Mouse (Mus musculus) left cerebral cortex, adult 9 months (tissue): ENCODE measurements around the gene Castor2.

Experiments used
- DNase-seq, 2 experiments: peaks; one replicate each; pipeline ENCODE4 v3.0.0; 2022; ENCODE audit warnings: low spot score in 2 of 2

The Castor2 gene

GRCm38 (mm10) chr5:134101883-134102282 is 2.4 kb downstream of the Castor2 start:
- DNase-seq = no peak

GRCm38 (mm10) chr5:134102720-134103119 is 3.2 kb downstream of the Castor2 start:
- no peak for DNase-seq

GRCm38 (mm10) chr5:134105829-134106228 is 6.3 kb downstream of the Castor2 start:
- no peak for DNase-seq

- no peak for DNase-seq
These were observed 15.5 kb downstream of the Castor2 start for GRCm38 (mm10) chr5:134114981-134115380.

- DNase-seq = no peak
These were observed 16.2 kb downstream of the Castor2 start for GRCm38 (mm10) chr5:134115639-134116259.

GRCm38 (mm10) chr5:134118798-134119407 is 19.4 kb downstream of the Castor2 start:
- no peak for DNase-seq

GRCm38 (mm10) chr5:134119481-134120120 is 20.1 kb downstream of the Castor2 start:
- no peak for DNase-seq

GRCm38 (mm10) chr5:134120135-134120534 is 20.6 kb downstream of the Castor2 start:
- DNase-seq = no peak

- DNase-seq = no peak
These were observed 21.8 kb downstream of the Castor2 start for GRCm38 (mm10) chr5:134121138-134121892.

GRCm38 (mm10) chr5:134121893-134122259 is 22.4 kb downstream of the Castor2 start:
- no peak for DNase-seq

- DNase-seq = no peak
These were observed 24.3 kb downstream of the Castor2 start for GRCm38 (mm10) chr5:134123846-134124245.

GRCm38 (mm10) chr5:134126232-134126631 is 26.7 kb downstream of the Castor2 start:
- no peak for DNase-seq

- no peak for DNase-seq
These were observed 32.1 kb downstream of the Castor2 start for GRCm38 (mm10) chr5:134131586-134131985.

- DNase-seq = no peak
These were observed 36.5 kb downstream of the Castor2 start for GRCm38 (mm10) chr5:134136022-134136421.

GRCm38 (mm10) chr5:134137933-134138332 is 38.4 kb downstream of the Castor2 start:
- no peak for DNase-seq

- no peak for DNase-seq
These were observed 39.9 kb downstream of the Castor2 start for GRCm38 (mm10) chr5:134139429-134139828.

- DNase-seq = no peak
These were observed 41.7 kb downstream of the Castor2 start for GRCm38 (mm10) chr5:134141236-134141635.

GRCm38 (mm10) chr5:134142381-134142780 is 42.9 kb downstream of the Castor2 start:
- DNase-seq = no peak

- no peak for DNase-seq
These were observed 45.5 kb downstream of the Castor2 start for GRCm38 (mm10) chr5:134144986-134145385.

- DNase-seq = no peak
These were observed 47.8 kb downstream of the Castor2 start for GRCm38 (mm10) chr5:134147194-134147753.

- DNase-seq = no peak
These were observed 48.6 kb downstream of the Castor2 start for GRCm38 (mm10) chr5:134148153-134148552.

- no peak for DNase-seq
These were observed 52.4 kb downstream of the Castor2 start for GRCm38 (mm10) chr5:134151895-134152294.
